Mouse (Mus musculus) embryo, embryonic 11.5 days (tissue): ENCODE results near the gene Klhdc7b.

Source experiments
- DNase-seq: peaks from one replicate; pipeline ENCODE4 v3.0.0-alpha.2; 2012; ENCODE audit warnings: low read depth, low spot score

Klhdc7b gene

DNA sequence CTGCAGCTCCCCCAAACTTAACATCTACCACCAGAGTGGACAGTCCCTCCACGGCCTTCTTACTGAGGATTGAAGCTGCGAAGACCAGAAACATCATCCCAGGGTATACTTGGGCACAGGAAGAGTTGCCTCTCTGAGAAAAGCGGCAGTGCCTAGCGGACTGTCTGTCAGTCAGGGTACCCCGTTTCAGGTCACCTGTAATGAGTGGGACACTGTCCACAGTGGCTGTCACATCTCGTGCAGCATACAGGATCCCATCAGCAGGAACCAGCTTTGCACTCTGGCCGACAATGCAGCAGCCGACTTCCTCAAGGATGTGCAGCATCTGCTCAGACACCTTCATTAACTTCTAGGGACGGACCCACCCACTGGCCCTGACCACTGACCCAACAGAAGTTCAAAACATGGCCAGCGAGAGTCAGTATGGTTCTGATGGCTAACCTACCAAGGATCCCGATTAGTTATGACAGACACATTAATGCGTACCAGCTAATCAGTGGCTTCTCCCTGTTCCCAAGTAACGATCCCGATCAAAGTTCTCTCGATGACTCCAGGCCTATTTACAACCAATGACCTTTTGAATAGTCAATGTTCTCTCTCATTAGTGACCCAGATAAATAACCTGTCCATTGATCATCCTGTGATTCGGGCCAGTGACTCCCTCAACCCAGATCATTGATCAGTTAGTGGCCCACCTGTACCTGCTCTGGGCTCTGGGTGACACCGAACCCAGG is 9.7 kb upstream of the Klhdc7b start:
- no peak for DNase-seq

- no peak for DNase-seq
Observed at GRCm38 (mm10) chr15:89376040-89376439, 8.7 kb upstream of the Klhdc7b start.

DNA sequence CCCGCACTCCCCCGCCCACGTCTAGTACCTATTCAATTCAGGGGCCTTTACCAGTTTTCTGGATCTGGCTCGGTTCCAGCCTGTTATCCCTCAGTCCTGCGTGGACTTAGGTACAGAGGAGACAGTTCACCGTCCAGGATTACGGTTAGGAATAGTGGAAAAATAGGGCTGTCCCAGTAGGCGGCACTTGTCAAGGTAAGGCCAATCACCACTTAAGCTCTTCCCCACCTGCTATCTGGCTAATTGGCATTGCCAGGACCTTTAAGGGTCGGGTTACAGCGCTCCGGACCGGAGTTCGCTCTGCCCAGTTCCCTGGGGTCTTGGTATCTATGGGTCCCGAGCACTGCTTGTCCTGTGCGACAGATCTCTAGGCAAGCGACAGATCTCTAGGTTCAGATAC is 7.8 kb upstream of the Klhdc7b start, which contains the start of gene Tymp:
Tymp (minus strand) TSS at position 83 of the 400 bp plus-strand sequence.
- DNase-seq = no peak

DNA sequence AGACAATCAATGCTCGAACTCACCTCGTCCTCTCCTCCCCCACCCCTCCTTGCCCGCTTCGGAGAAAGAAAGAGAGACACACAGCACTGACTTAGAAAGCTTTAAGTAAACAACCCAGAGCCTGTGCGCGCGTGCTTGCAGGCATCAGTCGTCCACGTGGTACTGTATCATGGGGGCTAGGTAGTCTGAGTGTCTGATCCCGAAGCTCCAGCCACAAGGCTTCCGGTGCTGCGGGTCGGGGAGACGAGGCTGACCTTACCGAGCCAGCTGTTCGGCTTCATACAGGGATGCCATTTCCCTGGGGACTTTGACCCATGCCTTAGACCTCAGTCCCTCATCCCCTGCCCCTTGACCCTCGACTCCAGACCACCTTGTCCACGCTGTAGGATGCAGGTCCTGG is 7.4 kb upstream of the Klhdc7b start:
- no peak for DNase-seq

GRCm38 (mm10) chr15:89377938-89378828 is 6.5 kb upstream of the Klhdc7b start:
- DNase-seq = no peak

GRCm38 (mm10) chr15:89378831-89379401 is 5.8 kb upstream of the Klhdc7b start, which contains the start of gene Odf3b:
Odf3b (minus strand) TSS chr15:89379282.
- no peak for DNase-seq

GRCm38 (mm10) chr15:89379429-89379828 is 5.3 kb upstream of the Klhdc7b start:
- no peak for DNase-seq

DNA sequence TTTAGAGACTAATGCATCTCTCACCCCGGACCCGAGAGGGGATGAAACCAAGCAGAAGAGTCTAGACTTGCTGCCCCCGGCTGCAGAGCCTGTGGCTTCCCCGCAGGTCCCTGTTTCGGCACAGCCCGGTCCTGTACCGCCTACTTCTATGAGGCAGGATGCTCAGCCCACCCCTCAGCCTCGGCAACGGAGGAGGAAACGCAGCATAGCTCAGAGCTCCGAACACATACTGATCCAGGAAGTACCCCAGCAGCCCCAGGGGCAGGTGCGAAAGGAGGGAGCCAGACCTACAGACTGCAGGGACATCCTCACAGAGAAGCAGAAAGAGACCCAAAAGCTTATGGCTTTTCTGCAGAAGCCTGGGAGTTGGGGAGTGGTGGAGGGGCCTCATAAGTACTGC is 2.4 kb downstream of the Klhdc7b start:
- DNase-seq = no peak

DNA sequence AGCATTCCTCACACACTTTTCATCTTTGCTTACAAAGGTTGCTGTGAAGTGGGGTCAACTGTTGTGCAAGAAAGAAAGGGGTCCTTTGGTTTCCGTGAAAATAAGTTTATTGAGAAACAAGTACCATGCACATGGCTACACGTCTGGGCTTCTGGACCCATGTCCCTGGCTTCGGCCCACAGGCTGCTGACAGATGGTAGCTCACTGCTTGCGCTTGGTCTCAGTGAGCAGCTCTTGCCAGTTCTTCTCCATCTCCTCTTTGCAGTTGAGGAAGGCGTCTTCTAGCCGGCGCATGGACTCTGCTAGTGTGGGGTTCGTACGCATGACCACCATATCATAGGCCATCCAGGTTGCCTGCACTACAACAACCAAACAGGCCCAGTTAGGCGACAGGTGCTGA is 5.4 kb downstream of the Klhdc7b start:
- DNase-seq = no peak

- DNase-seq = no peak
Observed at GRCm38 (mm10) chr15:89396883-89397282, 12.2 kb downstream of the Klhdc7b start.

DNA sequence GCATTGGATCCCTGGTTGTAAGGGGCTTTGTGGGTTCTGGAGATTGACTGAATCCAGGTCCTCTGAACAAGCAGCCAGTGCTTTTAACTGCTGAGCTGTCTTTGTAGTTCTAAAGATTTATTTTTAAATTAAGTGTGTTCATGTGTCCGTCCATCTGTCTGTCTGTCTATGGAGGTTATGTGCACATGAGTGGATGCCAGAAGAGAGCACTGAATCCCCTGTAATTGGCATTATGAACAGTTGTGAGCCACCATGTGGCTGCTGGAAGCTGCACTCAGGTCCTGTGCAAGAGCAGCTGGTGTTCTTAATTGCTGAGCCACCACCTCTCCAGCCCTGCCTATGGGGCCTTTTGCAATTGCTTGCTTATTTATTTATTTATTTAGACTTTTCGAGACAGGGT is 13.4 kb downstream of the Klhdc7b start:
- no peak for DNase-seq

DNA sequence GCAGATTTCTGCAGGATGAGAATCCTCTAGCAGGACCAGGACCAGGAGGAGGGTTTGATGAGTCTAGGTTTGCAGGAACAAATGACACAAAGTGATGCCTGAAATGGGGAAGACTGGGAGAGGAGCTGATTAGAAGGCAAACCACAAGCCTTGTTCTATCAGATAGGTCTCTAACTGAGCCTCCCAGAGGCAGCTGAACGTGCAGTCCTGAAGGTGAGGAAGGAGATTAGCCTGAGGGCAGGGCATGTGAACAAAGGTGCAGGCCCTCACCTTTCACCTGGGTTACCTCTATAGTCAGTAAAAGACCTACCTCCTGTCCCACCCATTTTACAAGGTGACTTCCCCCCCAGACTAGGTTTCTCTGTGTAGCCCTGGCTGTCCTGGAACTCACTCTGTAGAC is 15.0 kb downstream of the Klhdc7b start:
- no peak for DNase-seq

DNA sequence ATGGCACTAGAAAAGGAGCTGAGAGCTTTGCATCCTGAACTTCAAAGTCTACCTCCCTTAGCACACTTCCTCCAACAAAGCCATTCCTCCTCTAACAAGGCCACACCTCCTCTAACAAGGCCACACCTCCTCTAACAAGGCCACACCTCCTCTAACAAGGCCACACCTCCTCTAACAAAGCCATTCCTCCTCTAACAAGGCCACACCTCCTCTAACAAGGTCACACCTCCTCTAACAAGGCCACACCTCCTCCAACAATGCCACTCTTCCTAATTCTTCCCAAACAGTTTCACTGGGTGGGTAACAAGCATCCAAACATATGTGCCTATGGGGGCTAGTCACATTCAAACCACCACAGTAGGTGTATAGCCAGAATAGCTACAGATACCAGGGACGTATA is 17.8 kb downstream of the Klhdc7b start:
- no peak for DNase-seq

GRCm38 (mm10) chr15:89404831-89405623 is 20.3 kb downstream of the Klhdc7b start:
- DNase-seq = no peak

DNA sequence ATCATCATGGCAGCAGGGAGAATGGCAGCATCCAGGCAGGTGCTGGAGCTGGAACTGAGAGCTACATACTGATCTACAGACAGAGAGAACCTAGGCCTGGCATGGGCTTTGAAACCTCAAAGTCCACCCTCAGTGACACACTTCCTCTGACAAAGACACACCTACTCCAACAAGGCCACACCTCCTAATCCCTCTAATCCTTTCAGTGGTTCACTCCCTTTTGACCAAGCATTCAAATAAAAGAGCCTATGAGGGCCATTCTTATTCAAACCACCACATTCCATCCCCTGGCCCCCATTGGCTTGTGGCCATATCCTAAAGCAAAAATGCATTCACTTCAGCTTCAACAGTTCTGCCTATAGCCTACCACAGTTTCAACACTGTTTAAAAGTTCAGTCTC is 22.0 kb downstream of the Klhdc7b start:
- DNase-seq = no peak

DNA sequence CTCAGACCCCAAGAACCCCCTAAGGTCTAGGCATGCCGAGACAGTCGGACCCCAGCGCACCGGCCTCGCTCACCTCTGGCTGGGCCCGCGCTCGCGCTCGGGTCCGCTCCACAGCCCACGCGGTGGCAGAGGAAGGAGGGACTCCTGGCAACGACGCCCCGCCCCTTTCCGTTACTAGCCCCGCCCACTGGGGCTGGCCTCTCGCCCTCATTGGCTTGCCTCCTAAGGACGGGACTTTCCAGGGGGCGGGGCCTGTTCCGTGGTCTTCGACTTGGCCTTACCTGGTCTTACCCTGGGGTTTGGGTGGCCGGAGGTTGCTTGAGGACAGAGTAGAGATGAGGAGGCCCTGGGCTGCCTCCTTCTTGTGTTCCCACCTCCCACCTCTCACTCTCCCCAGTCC is 25.4 kb downstream of the Klhdc7b start, which contains the start of gene Syce3:
Syce3 (minus strand) TSS at position 386 of the 400 bp plus-strand sequence.
- DNase-seq = no peak

- no peak for DNase-seq
Observed at GRCm38 (mm10) chr15:89415282-89415681, 30.6 kb downstream of the Klhdc7b start.

GRCm38 (mm10) chr15:89421938-89422337 is 37.2 kb downstream of the Klhdc7b start:
- no peak for DNase-seq

DNA sequence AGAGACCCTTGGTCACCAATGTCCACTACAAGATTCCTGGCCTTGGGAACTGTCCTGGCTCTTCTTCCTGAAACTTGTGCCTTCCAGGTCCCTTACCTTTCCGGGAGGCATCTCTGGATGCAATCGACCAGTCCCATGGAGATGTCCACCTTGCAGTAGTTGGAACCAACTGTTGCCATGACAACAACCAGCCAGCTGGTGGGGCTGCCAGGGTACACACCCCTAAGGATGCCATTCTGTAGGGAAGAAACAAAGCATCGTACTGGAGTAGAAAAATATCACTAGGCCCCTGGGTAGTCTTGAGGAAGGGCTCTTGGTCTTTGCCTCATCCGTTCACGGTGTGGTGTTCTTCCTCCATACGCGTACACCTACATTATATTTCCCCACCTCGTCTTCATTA is 39.9 kb downstream of the Klhdc7b start:
- no peak for DNase-seq

DNA sequence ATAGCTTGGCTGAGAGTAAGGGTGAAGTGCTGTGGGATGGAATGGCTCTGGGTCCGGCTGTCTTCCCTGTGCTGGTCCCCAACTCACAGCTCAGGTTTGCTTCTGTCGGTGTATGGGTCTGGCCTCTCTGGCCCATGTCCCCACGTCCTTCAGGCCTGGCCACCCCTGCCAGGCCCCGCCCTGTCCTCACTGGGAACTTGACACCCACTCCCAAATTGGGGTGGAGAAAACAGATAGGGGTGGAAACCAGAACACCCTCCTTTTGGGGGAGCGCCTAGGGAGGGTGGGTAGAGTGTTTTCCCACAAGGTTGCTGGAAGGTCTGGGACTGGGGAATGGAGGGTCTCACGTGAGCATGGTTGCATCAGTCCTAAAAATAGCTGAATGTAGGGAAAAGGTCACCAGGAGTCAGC is 41.0 kb downstream of the Klhdc7b start, which contains the start of gene Cpt1b:
Cpt1b (minus strand) TSS at position 153 of the 411 bp plus-strand sequence.
- no peak for DNase-seq

DNA sequence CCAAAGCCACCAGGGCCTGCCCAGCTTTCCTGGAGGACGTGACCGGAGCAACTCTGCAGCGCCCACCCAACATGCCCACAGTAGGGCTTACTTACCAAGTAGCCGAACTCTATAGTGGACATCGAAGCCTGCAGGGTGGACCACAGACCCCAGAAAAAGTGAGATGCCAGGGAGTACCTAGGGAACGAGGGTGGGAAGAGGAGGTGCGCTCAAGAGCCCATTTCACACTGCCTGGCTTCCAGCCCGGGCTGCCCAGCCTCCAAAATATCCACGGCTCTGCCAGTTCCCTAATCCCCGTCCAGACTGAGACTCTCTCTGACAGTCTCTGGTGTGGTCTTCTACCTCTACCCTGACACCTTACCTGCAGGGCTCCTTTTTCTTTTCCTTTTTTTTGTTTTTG is 42.0 kb downstream of the Klhdc7b start:
- DNase-seq = no peak
